Mouse (Mus musculus): ENCODE data around the gene Ros1.

Ros1 gene

GRCm38 (mm10) chr10:52194957-52195852, at the start of gene Ros1:
Ros1 (minus strand) TSS chr10:52195244.
- DNase-seq (ENCODE audit: extremely low spot score) = no peak

DNA sequence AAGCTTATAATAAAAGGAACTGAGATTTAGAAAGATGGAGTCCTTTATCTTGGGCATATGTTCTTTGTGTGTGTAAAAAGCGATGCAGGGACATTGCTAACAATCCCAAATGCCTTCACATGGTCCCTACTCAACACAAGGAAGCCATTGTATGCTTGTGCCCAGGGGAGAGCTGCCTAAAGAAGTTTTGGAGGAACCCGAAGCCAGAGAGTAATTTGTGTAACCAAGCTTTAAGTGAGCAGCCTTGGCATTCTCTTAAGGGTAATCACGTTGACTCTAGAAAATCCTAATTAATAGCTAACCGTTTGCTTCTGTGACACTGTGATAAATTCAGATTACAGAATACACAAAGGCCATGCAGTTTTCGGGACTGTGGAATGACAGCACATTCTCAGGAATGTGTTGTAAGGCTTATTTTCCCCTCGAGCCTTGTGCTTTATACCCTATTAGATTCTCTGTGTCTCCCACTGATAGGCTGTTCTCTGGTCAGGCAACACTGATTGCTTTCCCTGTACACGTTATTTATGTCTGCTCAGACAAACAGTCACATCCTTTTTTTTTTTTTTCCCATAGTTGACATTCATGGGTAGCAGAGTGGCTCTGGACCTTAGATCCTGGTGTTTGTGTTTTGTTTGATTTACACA, 47.8 kb upstream of the Ros1 start:
- DNase-seq (ENCODE audit: extremely low spot score) = no peak

- DNase-seq (ENCODE audit: extremely low spot score) = no peak
Measured at GRCm38 (mm10) chr10:52242015-52242414, 47.0 kb upstream of the Ros1 start.

DNA sequence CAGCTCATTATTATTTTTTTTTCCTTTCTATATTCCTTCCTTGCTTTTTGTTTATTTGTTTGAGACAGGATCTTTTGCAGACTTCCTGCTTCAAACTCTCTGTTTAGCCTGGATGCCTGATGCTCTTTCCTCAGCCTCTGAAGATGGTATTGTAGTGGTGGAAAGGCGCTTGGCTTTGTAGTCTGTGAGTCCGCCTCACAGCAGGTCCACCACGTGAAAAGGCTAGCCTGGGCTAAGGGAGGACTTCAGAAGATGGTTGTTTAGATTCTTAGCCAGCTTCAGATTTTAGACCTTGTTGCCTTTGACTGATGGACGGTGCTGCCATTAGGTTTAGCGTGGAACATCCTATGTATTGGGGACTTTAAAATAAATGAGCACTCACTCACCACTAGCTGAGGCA, 40.4 kb upstream of the Ros1 start:
- DNase-seq (ENCODE audit: extremely low spot score) = no peak

DNA sequence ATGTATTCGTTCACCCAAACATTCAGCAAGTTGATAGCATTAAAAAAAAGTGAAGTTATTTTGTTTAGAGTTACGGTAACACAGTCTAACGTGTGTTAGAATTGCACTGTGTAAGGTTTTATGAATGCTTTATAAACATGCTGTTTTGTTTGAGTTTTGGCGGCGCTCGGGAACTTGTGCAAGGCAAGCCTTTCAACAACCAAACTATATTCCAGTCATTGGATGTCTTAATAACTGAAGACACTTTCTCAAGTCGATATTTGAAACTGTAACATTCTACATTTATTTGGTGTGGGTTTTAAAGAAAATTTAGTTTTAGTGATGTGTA, 39.6 kb upstream of the Ros1 start:
- DNase-seq (ENCODE audit: extremely low spot score) = no peak

- DNase-seq (ENCODE audit: extremely low spot score) = peak; percentile 76
Measured at GRCm38 (mm10) chr10:52233969-52234653, 39.1 kb upstream of the Ros1 start.

GRCm38 (mm10) chr10:52233301-52233968, 38.4 kb upstream of the Ros1 start, which contains the start of gene Dcbld1:
Dcbld1 (plus strand) TSS chr10:52233619.
- peak; percentile 78 for DNase-seq (ENCODE audit: extremely low spot score)

DNA sequence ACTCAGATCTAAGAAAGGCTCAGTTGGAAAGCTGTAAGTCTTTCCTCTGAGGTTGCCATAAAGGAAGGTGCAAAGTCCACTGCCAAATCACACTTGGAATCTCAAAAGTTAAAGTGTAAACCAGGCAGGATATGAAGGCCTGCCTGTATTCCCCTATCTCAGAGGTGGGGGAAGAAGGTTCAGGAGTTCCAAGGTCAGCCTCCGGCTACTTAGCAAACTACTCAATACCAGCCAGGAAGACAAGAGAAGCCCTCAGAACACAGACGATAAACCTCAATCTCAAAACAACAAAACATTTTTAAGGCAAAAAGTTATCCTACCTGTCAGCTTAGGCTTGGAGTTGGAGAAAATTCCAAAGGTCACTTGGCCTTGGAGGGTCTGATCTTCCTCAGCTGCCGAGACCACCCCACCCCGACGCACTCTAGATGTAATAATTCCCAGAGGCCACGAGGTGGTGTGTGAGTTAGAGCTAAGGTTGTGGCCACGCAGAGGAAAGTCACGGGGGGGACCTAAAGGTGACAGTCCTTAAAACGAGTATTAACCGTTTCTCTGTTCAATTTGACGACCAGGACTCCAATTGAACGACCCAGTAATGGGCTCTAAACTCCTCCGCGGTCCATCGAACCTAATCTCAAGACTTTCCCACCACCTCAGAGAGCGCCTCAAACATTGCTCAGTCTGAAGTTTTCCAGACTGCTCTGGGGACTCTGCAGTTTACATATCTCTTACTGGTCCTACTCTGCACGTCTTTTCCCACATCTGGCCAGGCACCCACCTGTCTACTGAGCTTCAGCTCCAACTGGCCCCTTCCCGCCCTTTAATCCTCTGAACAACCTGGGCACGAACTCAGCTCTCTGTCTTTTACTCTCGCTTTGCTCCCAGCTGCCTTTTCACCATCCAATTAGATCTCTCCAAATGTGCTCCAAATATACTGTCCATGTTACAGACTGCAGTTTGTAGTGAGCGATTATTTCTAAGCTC, 37.4 kb upstream of the Ros1 start:
- peak; percentile 49 for DNase-seq (ENCODE audit: extremely low spot score)

- DNase-seq (ENCODE audit: extremely low spot score) = no peak
Measured at GRCm38 (mm10) chr10:52219600-52219999, 24.6 kb upstream of the Ros1 start.

GRCm38 (mm10) chr10:52217564-52217934, 22.5 kb upstream of the Ros1 start:
- no peak for DNase-seq (ENCODE audit: extremely low spot score)

GRCm38 (mm10) chr10:52216797-52217563, 21.9 kb upstream of the Ros1 start:
- peak; percentile 44 for DNase-seq (ENCODE audit: extremely low spot score)

DNA sequence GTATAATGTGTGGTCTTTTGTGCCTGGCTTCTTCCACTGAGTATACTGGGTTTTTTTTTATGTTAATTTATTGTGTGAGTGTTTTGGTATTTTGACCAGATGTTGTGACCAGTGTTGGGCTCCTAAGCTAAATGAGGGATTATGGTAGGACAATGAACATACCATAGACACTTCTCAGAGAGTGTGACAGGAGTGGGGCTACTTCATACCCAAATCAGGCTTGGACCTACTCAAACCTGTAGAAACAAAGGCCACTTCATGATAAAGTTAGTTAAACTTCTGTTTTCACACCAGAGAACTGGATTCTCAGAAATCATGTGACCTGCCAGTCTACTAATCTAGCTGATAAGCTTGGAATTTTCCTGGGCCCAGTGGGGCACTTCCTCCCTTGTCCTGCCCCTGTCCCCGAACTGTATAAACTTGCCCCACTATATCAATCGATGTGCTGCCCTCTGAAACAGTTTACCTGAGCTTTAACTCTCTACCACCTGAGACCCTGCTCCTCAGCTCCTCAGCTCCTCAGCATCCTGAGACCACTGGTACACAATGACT, 20.3 kb upstream of the Ros1 start:
- no peak for DNase-seq (ENCODE audit: extremely low spot score)

GRCm38 (mm10) chr10:52204006-52204405, 9.0 kb upstream of the Ros1 start:
- no peak for DNase-seq (ENCODE audit: extremely low spot score)

GRCm38 (mm10) chr10:52185900-52186299, 9.1 kb downstream of the Ros1 start:
- no peak for DNase-seq (ENCODE audit: extremely low spot score)

DNA sequence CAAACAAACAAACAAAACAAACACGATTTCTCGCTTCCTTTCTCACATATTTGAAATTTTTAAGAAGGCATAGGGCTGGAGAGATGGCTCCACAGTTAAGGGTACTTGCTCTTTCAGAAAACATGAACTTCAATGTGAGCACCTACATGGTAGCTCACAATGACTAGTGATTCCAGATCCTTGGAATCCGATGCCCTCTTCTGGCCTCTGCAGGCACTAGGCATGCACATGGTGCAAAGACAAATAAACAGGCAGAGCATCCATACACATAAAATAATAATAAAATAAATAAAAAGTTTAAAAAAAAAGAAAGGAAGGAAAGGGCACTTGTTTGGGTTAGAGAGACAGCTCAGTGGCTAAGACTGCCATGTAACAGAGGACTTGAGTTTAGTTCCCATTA, 12.2 kb downstream of the Ros1 start:
- DNase-seq (ENCODE audit: extremely low spot score) = no peak

DNA sequence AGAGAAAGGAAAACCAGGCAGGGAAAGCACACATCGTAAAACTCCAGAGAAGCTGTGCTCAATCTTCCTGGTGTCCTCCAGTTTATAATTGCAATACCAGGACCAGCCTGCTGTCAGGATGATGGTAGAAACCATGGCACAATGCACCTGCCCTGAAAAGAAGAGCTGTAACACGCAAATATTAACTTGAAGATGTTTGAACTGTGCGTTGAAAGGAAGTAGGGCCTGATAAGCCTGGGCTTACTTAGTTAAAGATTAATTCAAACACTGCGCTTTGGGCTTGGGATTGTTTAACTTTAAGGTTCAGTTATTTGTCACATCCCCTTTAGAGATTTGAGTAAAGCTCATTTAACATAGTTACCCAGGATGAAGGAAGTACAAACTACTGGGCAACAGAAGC, 20.7 kb downstream of the Ros1 start:
- no peak for DNase-seq (ENCODE audit: extremely low spot score)

GRCm38 (mm10) chr10:52170489-52170888, 24.6 kb downstream of the Ros1 start:
- no peak for DNase-seq (ENCODE audit: extremely low spot score)

- DNase-seq (ENCODE audit: extremely low spot score) = no peak
Measured at GRCm38 (mm10) chr10:52169841-52170240, 25.2 kb downstream of the Ros1 start.

DNA sequence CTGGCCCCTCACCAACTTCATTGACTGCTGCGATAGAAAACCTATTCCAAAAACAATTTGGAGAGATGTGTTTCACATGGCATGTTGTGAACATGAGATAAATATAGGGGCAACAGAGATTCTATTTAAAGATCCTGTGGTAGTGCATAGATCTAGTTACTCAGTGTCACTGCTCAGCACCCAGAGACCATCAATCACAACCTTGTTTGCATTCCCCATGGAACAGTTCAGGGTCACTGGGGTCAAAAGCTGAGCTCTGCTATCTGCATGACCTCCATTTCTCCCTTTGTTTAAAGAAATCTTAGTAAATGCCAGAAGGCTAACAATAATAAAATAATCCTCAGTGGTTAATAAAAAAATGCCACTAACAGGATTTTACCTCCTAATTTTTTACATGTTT, 29.7 kb downstream of the Ros1 start:
- DNase-seq (ENCODE audit: extremely low spot score) = peak; percentile 59

DNA sequence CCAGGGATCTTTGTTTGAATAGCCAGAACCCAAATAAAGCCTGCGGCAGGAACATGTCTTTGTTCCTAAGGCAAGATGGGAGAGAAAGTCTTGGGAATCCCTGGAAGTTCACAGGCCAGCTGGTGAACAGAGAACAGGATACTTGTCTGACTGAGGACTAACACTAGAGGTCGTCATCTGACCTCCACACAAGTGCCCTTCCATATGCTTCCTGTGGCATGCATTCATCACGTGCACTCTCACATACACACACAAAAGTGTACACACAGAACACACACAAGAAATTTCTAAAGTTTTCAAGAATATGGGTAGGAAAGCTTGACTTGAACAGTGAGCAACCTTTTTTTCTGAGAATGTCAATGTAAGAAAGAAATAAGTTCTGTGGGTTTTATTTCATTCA, 34.4 kb downstream of the Ros1 start:
- DNase-seq (ENCODE audit: extremely low spot score) = no peak

All from embryo, embryonic 9.5 days (tissue).